Mouse (Mus musculus): Measurements from ENCODE around the gene Trpm5.

GRCm38 (mm10) chr7:143020040-143020439 lies 74.4 kb downstream of the Trpm5 start:
- TF ChIP-seq CTCF (conservative IDR thresholded peaks at IDR 0.05; ENCODE audit: insufficient read depth, insufficient read length, low read depth, low read length) (no peak), POLR2A (IDR thresholded peaks at IDR 0.05; ENCODE audit: low read depth, low read length) (no peak)

All from kidney, adult 2 months (tissue).